Mouse (Mus musculus) neural tube, embryonic 12.5 days (tissue): ENCODE results near the gene Phf23. TPM values are rescaled to one million over a fixed set of nuclear protein-coding genes. Genes with fewer than 3 reads are reported as not detected.
A peak's percentile ranks its signal among the peaks of the same experiment; 100 is the strongest.
"Not testable (repeated sequence)": the region's sequence is repeated elsewhere in the genome, so short reads cannot be mapped to it uniquely, and the experiment has no call there.

Experiments used
- ATAC-seq: fragments of 200-750 bp; cut with Nextera tagmentation; 2 replicates; pipeline ENCODE4 v1.8.0; 2017; ENCODE audit warnings: low read depth, mild to moderate bottlenecking, moderate TSS enrichment, moderate library complexity; ENCODE audit not compliant: low FRiP score
- H3K27ac ChIP-seq: fragments of 300-500 bp; sonication (generic); 2 replicates; pipeline ENCODE4 v1.5.1; 2016
- H3K27me3 ChIP-seq: fragments of 300-500 bp; sonication (generic); replicated peaks from 2 replicates; pipeline ENCODE4 v1.6.1; 2016; ENCODE audit warnings: mild to moderate bottlenecking
- H3K36me3 ChIP-seq: fragments of 300-500 bp; sonication (generic); 2 replicates; pipeline ENCODE4 v1.6.1; 2016; ENCODE audit warnings: mild to moderate bottlenecking
- H3K4me1 ChIP-seq: fragments of 300-500 bp; sonication (generic); 2 replicates; pipeline ENCODE4 v1.6.1; 2016
- H3K4me2 ChIP-seq: fragments of 300-500 bp; sonication (generic); replicated peaks from 2 replicates; pipeline ENCODE4 v1.6.1; 2016; ENCODE audit warnings: mild to moderate bottlenecking
- H3K4me3 ChIP-seq: fragments of 300-500 bp; sonication (generic); 2 replicates; pipeline ENCODE4 v1.5.1; 2016
- H3K9ac ChIP-seq: fragments of 300-500 bp; sonication (generic); 2 replicates; pipeline ENCODE4 v1.6.1; 2016; ENCODE audit warnings: mild to moderate bottlenecking
- H3K9me3 ChIP-seq: fragments of 300-500 bp; sonication (generic); 2 replicates; pipeline ENCODE4 v1.6.1; 2016; ENCODE audit warnings: mild to moderate bottlenecking
- WGBS: fragments of 180-500 bp; shearing (Covaris S2); methylation state at CpG from one replicate; pipeline ENCODE4 v1.1.7; 2016; 5-methylcytosine and 5-hydroxymethylcytosine counted together
- polyA plus RNA-seq: library from polyadenylated mRNA; unstranded; fragments of >200 nt; fragmentation: Nextera tagmentation; extraction: Ambion mirVana; gene quantifications from 2 replicates; pipeline ENCODE4 v1.2.1, GENCODE M21; 2016

Phf23 gene
- polyA plus RNA-seq, 1 experiment from 2014 or later, result 92.5 TPM

GRCm38 (mm10) chr11:70010548-70010947 is 15.0 kb downstream of the Phf23 start:
- H3K4me3 ChIP-seq, result no peak overlapping the region
- H3K9me3 ChIP-seq, result no peaks in the 10 kb centered on the region
- H3K27ac ChIP-seq, result no peak overlapping the region
- H3K27me3 ChIP-seq, result no peaks in the 10 kb centered on the region
- no peak overlapping the region for H3K4me2 ChIP-seq
- no peak for ATAC-seq
- H3K4me1 ChIP-seq, result peaks cover 15% of the 10 kb centered on the region
- peaks cover 83% of the 10 kb centered on the region for H3K36me3 ChIP-seq
- 89% methylated on average over 12 of the region's 12 CpGs for WGBS
- no peak overlapping the region for H3K9ac ChIP-seq

- Histone ChIP-seq H3K36me3 (peaks cover 79% of the 10 kb centered on the region), H3K4me1 (peaks cover 16% of the 10 kb centered on the region), H3K4me3 (no peak overlapping the region), H3K4me2 (no peak overlapping the region), H3K27ac (no peak overlapping the region), H3K27me3 (no peaks in the 10 kb centered on the region), H3K9ac (no peak overlapping the region), H3K9me3 (no peaks in the 10 kb centered on the region)
- WGBS, result 80% methylated on average over 10 of the region's 10 CpGs
- ATAC-seq, result no peak
Observed at GRCm38 (mm10) chr11:70010961-70011360, 15.4 kb downstream of the Phf23 start.

GRCm38 (mm10) chr11:70012931-70013330 is 17.4 kb downstream of the Phf23 start:
- H3K4me3 ChIP-seq, result no peak overlapping the region
- H3K4me2 ChIP-seq, result no peak overlapping the region
- no peak overlapping the region for H3K27ac ChIP-seq
- peaks cover 59% of the 10 kb centered on the region for H3K36me3 ChIP-seq
- no peak for ATAC-seq
- H3K9me3 ChIP-seq, result no peaks in the 10 kb centered on the region
- H3K9ac ChIP-seq, result no peak overlapping the region
- no peaks in the 10 kb centered on the region for H3K27me3 ChIP-seq
- peaks cover 24% of the 10 kb centered on the region for H3K4me1 ChIP-seq
- WGBS, result 88% methylated on average over 9 of the region's 9 CpGs

GRCm38 (mm10) chr11:70013408-70013807 is 17.8 kb downstream of the Phf23 start:
- no peak for ATAC-seq
- 86% methylated on average over 3 of the region's 3 CpGs for WGBS
- H3K4me1 ChIP-seq, result peaks cover 28% of the 10 kb centered on the region
- no peak overlapping the region for H3K9ac ChIP-seq
- no peak overlapping the region for H3K4me2 ChIP-seq
- no peak overlapping the region for H3K27ac ChIP-seq
- H3K36me3 ChIP-seq, result peaks cover 54% of the 10 kb centered on the region
- no peaks in the 10 kb centered on the region for H3K27me3 ChIP-seq
- H3K9me3 ChIP-seq, result no peaks in the 10 kb centered on the region
- no peak overlapping the region for H3K4me3 ChIP-seq

- Histone ChIP-seq H3K9me3 (no peaks in the 10 kb centered on the region), H3K4me2 (peak overlapping the region; percentile 12; the same call in 1 of the 2 replicates), H3K36me3 (peaks cover 48% of the 10 kb centered on the region), H3K27me3 (no peaks in the 10 kb centered on the region), H3K4me1 (peaks cover 34% of the 10 kb centered on the region), H3K9ac (0 out of 2 replicates have a peak overlapping the region, but pooled peaks have one; percentile 74), H3K4me3 (no peak overlapping the region), H3K27ac (no peak overlapping the region)
- ATAC-seq, result no peak
- 56% methylated on average over 5 of the region's 5 CpGs for WGBS
Observed at GRCm38 (mm10) chr11:70014051-70014450, 18.5 kb downstream of the Phf23 start.

GRCm38 (mm10) chr11:70014880-70015558 is 19.4 kb downstream of the Phf23 start, which contains the start of gene Acadvl:
TSS of gene Acadvl (minus strand) at chr11:70015411.
- H3K27ac ChIP-seq, result no peak within 1 kb of the TSS
- peak within 1 kb of the TSS; percentile 55 for H3K4me3 ChIP-seq
- H3K9me3 ChIP-seq, result no peaks in the 10 kb centered on the region
- H3K27me3 ChIP-seq, result no peaks in the 10 kb centered on the region
- H3K4me2 ChIP-seq, result peak within 1 kb of the TSS; percentile 87
- H3K36me3 ChIP-seq, result peaks cover 38% of the 10 kb centered on the region
- peak within 1 kb of the TSS; percentile 74 for H3K9ac ChIP-seq
- WGBS, result under 1% methylated on average over 35 of the region's 35 CpGs
- peak; percentile 62 for ATAC-seq
- peaks cover 44% of the 10 kb centered on the region for H3K4me1 ChIP-seq

- Histone ChIP-seq H3K9ac (no peak overlapping the region), H3K4me3 (no peak overlapping the region), H3K27me3 (no peaks in the 10 kb centered on the region), H3K4me2 (peak overlapping the region; percentile 87), H3K27ac (no peak overlapping the region), H3K4me1 (peaks cover 50% of the 10 kb centered on the region), H3K36me3 (peaks cover 31% of the 10 kb centered on the region), H3K9me3 (no peaks in the 10 kb centered on the region)
- no peak for ATAC-seq
- WGBS, result 65% methylated on average over 6 of the region's 6 CpGs
Observed at GRCm38 (mm10) chr11:70015677-70016076, 20.1 kb downstream of the Phf23 start.

GRCm38 (mm10) chr11:70016177-70016576 is 20.6 kb downstream of the Phf23 start:
- Histone ChIP-seq H3K36me3 (peaks cover 26% of the 10 kb centered on the region), H3K4me1 (peaks cover 51% of the 10 kb centered on the region)
- not testable (repeated sequence) for H3K9ac ChIP-seq, H3K27ac ChIP-seq, H3K4me3 ChIP-seq, H3K4me2 ChIP-seq, ATAC-seq, H3K27me3 ChIP-seq, H3K9me3 ChIP-seq
- WGBS, result 83% methylated on average over 2 of the region's 2 CpGs

- H3K4me2 ChIP-seq, result peak within 1 kb of the TSS; percentile 95
- H3K36me3 ChIP-seq, result peaks cover 22% of the 10 kb centered on the region
- H3K9me3 ChIP-seq, result no peaks in the 10 kb centered on the region
- peaks cover 51% of the 10 kb centered on the region for H3K4me1 ChIP-seq
- H3K27me3 ChIP-seq, result no peaks in the 10 kb centered on the region
- WGBS, result 80% methylated on average over 3 of the region's 3 CpGs
- no peak within 1 kb of the TSS for H3K27ac ChIP-seq
- peak within 1 kb of the TSS; percentile 88 for H3K9ac ChIP-seq
- no peak for ATAC-seq
- H3K4me3 ChIP-seq, result peak within 1 kb of the TSS; percentile 65
Observed at GRCm38 (mm10) chr11:70016669-70017068, 21.1 kb downstream of the Phf23 start, which contains the start of gene Dlg4. TSS of gene Dlg4 (plus strand) at chr11:70016942.

- ATAC-seq, result no peak
- H3K27me3 ChIP-seq, result no peaks in the 10 kb centered on the region
- H3K4me3 ChIP-seq, result peak overlapping the region; percentile 65; the same call in 1 of the 2 replicates
- H3K36me3 ChIP-seq, result peaks cover 15% of the 10 kb centered on the region
- H3K9ac ChIP-seq, result peak overlapping the region; percentile 88
- no peaks in the 10 kb centered on the region for H3K9me3 ChIP-seq
- WGBS, result 60% methylated on average over 7 of the region's 7 CpGs
- peak overlapping the region; percentile 95 for H3K4me2 ChIP-seq
- H3K27ac ChIP-seq, result no peak overlapping the region
- peaks cover 55% of the 10 kb centered on the region for H3K4me1 ChIP-seq
Observed at GRCm38 (mm10) chr11:70017199-70017767, 21.7 kb downstream of the Phf23 start.

- Histone ChIP-seq H3K4me1 (peaks cover 61% of the 10 kb centered on the region), H3K9me3 (no peaks in the 10 kb centered on the region), H3K27ac (peak overlapping the region; percentile 81), H3K4me3 (peak overlapping the region; percentile 65), H3K27me3 (no peaks in the 10 kb centered on the region), H3K9ac (peak overlapping the region; percentile 88), H3K4me2 (peak overlapping the region; percentile 95), H3K36me3 (peaks cover 5% of the 10 kb centered on the region; the same call in 1 of the 2 replicates)
- WGBS, result 2% methylated on average over 23 of the region's 25 CpGs
- no peak for ATAC-seq
Observed at GRCm38 (mm10) chr11:70018131-70018990, 22.8 kb downstream of the Phf23 start.

- H3K4me3 ChIP-seq, result peak overlapping the region; percentile 65
- H3K27ac ChIP-seq, result 0 out of 2 replicates have a peak overlapping the region, but pooled peaks have one; percentile 66
- peak overlapping the region; percentile 95 for H3K4me2 ChIP-seq
- no peaks in the 10 kb centered on the region for H3K36me3 ChIP-seq
- H3K9me3 ChIP-seq, result no peaks in the 10 kb centered on the region
- peaks cover 67% of the 10 kb centered on the region for H3K4me1 ChIP-seq
- peak overlapping the region; percentile 88 for H3K9ac ChIP-seq
- H3K27me3 ChIP-seq, result no peaks in the 10 kb centered on the region
- WGBS, result 5% methylated on average over 2 of the region's 2 CpGs
- no peak for ATAC-seq
Observed at GRCm38 (mm10) chr11:70019495-70020021, 24.0 kb downstream of the Phf23 start.
